ENCODE assay signal across 8 mouse cellular contexts in the genomic region with DNA sequence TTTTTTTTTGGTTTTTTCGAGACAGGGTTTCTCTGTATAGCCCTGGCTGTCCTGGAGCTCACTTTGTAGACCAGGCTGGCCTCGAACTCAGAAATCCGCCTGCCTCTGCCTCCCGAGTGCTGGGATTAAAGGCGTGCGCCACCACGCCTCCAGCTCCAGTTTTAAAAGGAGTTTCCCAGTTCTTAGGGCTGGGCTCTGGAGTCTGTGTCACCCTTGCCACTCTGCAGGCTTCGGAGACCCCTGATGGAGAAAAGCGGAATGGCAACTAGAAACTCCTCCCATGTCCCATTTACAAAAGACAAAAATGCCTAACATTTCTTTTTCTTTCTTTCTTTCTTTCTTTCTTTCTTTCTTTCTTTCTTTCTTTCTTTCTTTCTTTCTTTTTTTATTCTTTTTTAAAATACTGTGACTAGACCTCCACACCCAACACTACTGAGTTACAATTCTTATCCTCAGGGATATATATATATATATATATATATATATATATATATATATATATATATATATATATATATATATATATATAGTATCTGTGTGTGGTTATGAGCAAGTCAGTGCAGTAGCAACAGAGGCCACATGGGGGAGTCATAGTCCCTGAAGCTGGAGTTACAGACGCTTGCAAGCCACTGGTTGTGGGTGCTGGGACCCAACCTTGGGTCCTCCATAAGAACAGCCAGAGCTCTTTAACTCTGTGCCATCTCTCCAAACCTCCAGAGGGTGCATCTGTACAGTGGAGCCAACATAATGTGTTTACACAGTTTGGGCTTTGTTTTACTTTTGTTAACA. TPM values are rescaled to one million over a fixed set of nuclear protein-coding genes. Genes with fewer than 3 reads are reported as not detected.
DNase-seq lines count a peak whose midpoint lies in the region; ATAC-seq and TF ChIP-seq lines count a peak whose summit lies in the region.
"Not testable (repeated sequence)": the region's sequence is repeated elsewhere in the genome, so short reads cannot be mapped to it uniquely, and the experiment has no call there.

No protein-coding gene starts in this region.

- not testable (repeated sequence) for H3K36me3 ChIP-seq in kidney, adult 2 months (ENCODE audit: control insufficient read depth, insufficient read depth, low read length); liver, adult 2 months (ENCODE audit: control insufficient read depth, insufficient read depth, low read length)

- H3K79me2 ChIP-seq in liver, adult 2 months (ENCODE audit: control insufficient read depth, insufficient read depth, low read length), result not testable (repeated sequence)

- not testable (repeated sequence) for H3K9ac ChIP-seq in liver, adult 2 months (ENCODE audit: low read depth, low read length)

- WGBS in kidney, adult 2 months, result 29% methylated on average over 10 of the region's 10 CpGs
- WGBS in liver, adult 2 months, result 30% methylated on average over 10 of the region's 10 CpGs

- not testable (repeated sequence) for H3K4me3 ChIP-seq in kidney, adult 2 months (ENCODE audit: insufficient read depth, low read depth, low read length); liver, adult 2 months (ENCODE audit: insufficient read depth, low read depth, low read length)

- H3K27ac ChIP-seq in kidney, adult 2 months (ENCODE audit: insufficient read depth, low read depth, low read length); liver, adult 2 months (replicated peaks; ENCODE audit: insufficient read depth, low read depth, low read length): not testable (repeated sequence)

- DNase-seq in adrenal gland, postnatal 14 days, result peak; percentile 84
- peak; percentile 81 for DNase-seq in embryo, embryonic 10 days (ENCODE audit: low spot score)
- peak; percentile 65 to 85 for DNase-seq in heart, adult 18-20 months
- DNase-seq in kidney, adult 2 months, result peak; percentile 77
- DNase-seq in liver, adult 2 months (ENCODE audit: extremely low read depth, low read depth, low spot score), result peak; percentile 59
- peak; percentile 14 to 45 for DNase-seq in natural killer cell, adult 2 months (ENCODE audit: low spot score in 2 of 2)
- DNase-seq in thymus, postnatal 0 days (ENCODE audit: low spot score), result peak; percentile 70

- not testable (repeated sequence) for H3K4me1 ChIP-seq in kidney, adult 2 months (ENCODE audit: control insufficient read depth, insufficient read depth, low read length); liver, adult 2 months (ENCODE audit: control insufficient read depth, insufficient read depth, low read length)

- peak; percentile 71 for TF ChIP-seq CTCF in kidney, adult 2 months (conservative IDR thresholded peaks at IDR 0.05; ENCODE audit: insufficient read depth, insufficient read length, low read depth, low read length)
- TF ChIP-seq CTCF in liver, adult 2 months (IDR thresholded peaks at IDR 0.05; ENCODE audit: low read depth, low read length), result peak; percentile 78

- H3K27me3 ChIP-seq in kidney, adult 2 months (replicated peaks; ENCODE audit: control insufficient read depth, insufficient read depth, low read length); liver, adult 2 months (ENCODE audit: control insufficient read depth, insufficient read depth, low read length): not testable (repeated sequence)

- not testable (repeated sequence) for TF ChIP-seq POLR2A in kidney, adult 2 months (IDR thresholded peaks at IDR 0.05; ENCODE audit: low read depth, low read length); liver, adult 2 months (IDR thresholded peaks at IDR 0.05; ENCODE audit: extremely low read depth, insufficient read depth, low read length)

- ATAC-seq in CD4-positive, CD25-positive, alpha-beta regulatory T cell, adult 4 months, result peak; percentile 73

RNA-seq across cellular contexts. Expression of gene Ccdc194, which starts 6.3 kb away (rescaled TPM):
- not detected for polyA plus RNA-seq in CD4-positive, CD25-positive, alpha-beta regulatory T cell, adult 4 months (2017; shearing (Covaris generic))
- total RNA-seq in adrenal gland, postnatal 14 days (2021), result not detected in 2 replicates
- total RNA-seq in heart, adult 18-20 months (2021), result not detected
- 0.09 TPM in 1 of 2 replicates, not detected in the other for polyA plus RNA-seq in kidney, adult 2 months (2012; rRNA removed)
- not detected in 2 replicates for total RNA-seq in liver, adult 2 months (2014; rRNA removed)
- 0.05 TPM in 1 of 2 replicates, not detected in the other for polyA plus RNA-seq in liver, adult 2 months (2012; rRNA removed)
- polyA plus RNA-seq in thymus, postnatal 0 days (2015; fragmentation: Nextera tagmentation; extraction: Ambion mirVana), result 0.08 and 0.15 TPM in 2 replicates

RNA-seq across cellular contexts. Expression of gene Plvap, which starts 7.7 kb away (rescaled TPM):
- polyA plus RNA-seq in CD4-positive, CD25-positive, alpha-beta regulatory T cell, adult 4 months (2017; shearing (Covaris generic)), result not detected
- 116 and 123 TPM in 2 replicates for total RNA-seq in adrenal gland, postnatal 14 days (2021)
- 10 to 100 TPM; 23.0 to 30.9 TPM for total RNA-seq in heart, adult 18-20 months (2021)
- 502 and 542 TPM in 2 replicates for polyA plus RNA-seq in kidney, adult 2 months (2012; rRNA removed)
- total RNA-seq in liver, adult 2 months (2014; rRNA removed), result 15.3 and 22.8 TPM in 2 replicates
- polyA plus RNA-seq in liver, adult 2 months (2012; rRNA removed), result 128 and 132 TPM in 2 replicates
- 27.5 and 31.6 TPM in 2 replicates for polyA plus RNA-seq in thymus, postnatal 0 days (2015; fragmentation: Nextera tagmentation; extraction: Ambion mirVana)

RNA-seq across cellular contexts. Expression of gene Bst2, which starts 18.0 kb away (rescaled TPM):
- 100 to 1,000 TPM in 1 of 2 experiments, 10 to 100 TPM in 1; 75.3 to 150 TPM for polyA plus RNA-seq in CD4-positive, CD25-positive, alpha-beta regulatory T cell, adult 4 months (2017; shearing (Covaris generic))
- 45.6 and 47.9 TPM in 2 replicates for total RNA-seq in adrenal gland, postnatal 14 days (2021)
- total RNA-seq in heart, adult 18-20 months (2021), result 10 to 100 TPM; 19.3 to 40.2 TPM
- polyA plus RNA-seq in kidney, adult 2 months (2012; rRNA removed), result 167 and 184 TPM in 2 replicates
- 603 and 678 TPM in 2 replicates for total RNA-seq in liver, adult 2 months (2014; rRNA removed)
- 798 and 871 TPM in 2 replicates for polyA plus RNA-seq in liver, adult 2 months (2012; rRNA removed)
- polyA plus RNA-seq in thymus, postnatal 0 days (2015; fragmentation: Nextera tagmentation; extraction: Ambion mirVana), result 158 TPM in 2 replicates

RNA-seq across cellular contexts. Expression of gene Mvb12a, which starts 23.5 kb away (rescaled TPM):
- 10 to 100 TPM; 45.1 to 58.2 TPM for polyA plus RNA-seq in CD4-positive, CD25-positive, alpha-beta regulatory T cell, adult 4 months (2017; shearing (Covaris generic))
- total RNA-seq in adrenal gland, postnatal 14 days (2021), result 63.2 and 66.3 TPM in 2 replicates
- 10 to 100 TPM; 28.4 to 28.5 TPM for total RNA-seq in heart, adult 18-20 months (2021)
- polyA plus RNA-seq in kidney, adult 2 months (2012; rRNA removed), result 136 and 164 TPM in 2 replicates
- 98.9 and 105 TPM in 2 replicates for total RNA-seq in liver, adult 2 months (2014; rRNA removed)
- polyA plus RNA-seq in liver, adult 2 months (2012; rRNA removed), result 164 and 165 TPM in 2 replicates
- 98.3 and 101 TPM in 2 replicates for polyA plus RNA-seq in thymus, postnatal 0 days (2015; fragmentation: Nextera tagmentation; extraction: Ambion mirVana)

RNA-seq across cellular contexts. Expression of gene Gtpbp3, which starts 31.3 kb away (rescaled TPM):
- polyA plus RNA-seq in CD4-positive, CD25-positive, alpha-beta regulatory T cell, adult 4 months (2017; shearing (Covaris generic)), result 1 to 10 TPM; 2.9 to 3.1 TPM
- total RNA-seq in adrenal gland, postnatal 14 days (2021), result 20.0 and 21.5 TPM in 2 replicates
- total RNA-seq in heart, adult 18-20 months (2021), result 10 to 100 TPM; 19.1 to 22.2 TPM
- 20.2 and 25.0 TPM in 2 replicates for polyA plus RNA-seq in kidney, adult 2 months (2012; rRNA removed)
- 11.6 and 12.7 TPM in 2 replicates for total RNA-seq in liver, adult 2 months (2014; rRNA removed)
- polyA plus RNA-seq in liver, adult 2 months (2012; rRNA removed), result 12.9 and 15.5 TPM in 2 replicates
- 17.8 TPM in 2 replicates for polyA plus RNA-seq in thymus, postnatal 0 days (2015; fragmentation: Nextera tagmentation; extraction: Ambion mirVana)

Comparison
In these comparisons a context has a peak if more than half of its experiments do, and no peak if none do; other contexts are left out.
1. DNase-seq: peak in every context shown above with its lines; median percentile 84 in adrenal gland, postnatal 14 days; 81 in embryo, embryonic 10 days; 77 in kidney, adult 2 months; 75 in heart, adult 18-20 months; 70 in thymus, postnatal 0 days; 59 in liver, adult 2 months; 30 in natural killer cell, adult 2 months.
2. RNA of gene Plvap, which starts 7.7 kb away (polyA plus RNA-seq): 502 to 542 TPM in kidney, adult 2 months, 128 to 132 TPM in liver, adult 2 months and 27.5 to 31.6 TPM in thymus, postnatal 0 days; not detected in CD4-positive, CD25-positive, alpha-beta regulatory T cell, adult 4 months; every median in the first group is over 10 times any median in the second.